Mouse (Mus musculus): ENCODE measurements around the gene 9030025P20Rik.
A peak's percentile ranks its signal among the peaks of the same experiment; 100 is the strongest.
"Not testable (repeated sequence)": the region's sequence is repeated elsewhere in the genome, so short reads cannot be mapped to it uniquely, and the experiment has no call there.

9030025P20Rik gene

DNA sequence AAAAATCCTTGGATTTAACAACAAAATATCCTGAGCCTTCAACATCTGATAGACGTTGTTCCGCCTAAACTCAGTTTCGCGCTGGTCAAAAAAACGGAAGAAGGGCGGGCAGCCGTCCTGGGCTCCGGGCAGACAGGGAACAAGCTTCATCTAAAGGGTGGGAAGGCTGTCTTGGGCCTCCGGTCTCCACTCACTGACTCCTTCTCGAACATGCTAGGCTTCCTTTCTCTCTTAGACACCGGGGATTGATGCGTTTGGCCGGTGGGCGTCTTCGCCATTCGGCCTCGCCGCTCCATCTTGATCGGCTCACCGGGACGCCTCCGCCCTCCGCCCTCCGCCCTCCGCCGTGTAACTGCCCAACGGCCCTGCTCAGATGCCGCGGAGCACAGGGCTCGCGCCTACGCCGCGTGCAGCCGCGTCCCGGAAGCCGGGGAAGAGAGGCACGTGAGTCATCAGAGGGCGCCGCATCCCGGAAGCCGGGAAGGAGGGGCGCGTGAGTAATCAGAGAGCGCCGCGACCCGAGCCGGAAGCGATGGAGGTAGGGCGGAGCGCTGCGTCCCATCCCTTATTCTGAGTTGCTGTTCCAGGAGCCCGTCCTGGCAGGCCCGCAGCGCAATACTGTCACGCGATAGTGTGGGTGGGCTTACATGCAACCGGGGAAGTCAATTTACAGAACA, at the start of gene 9030025P20Rik, which contains the start of gene Gm3417:
Gene 9030025P20Rik, plus strand, starts transcription at position 107 of the 677 bp plus-strand sequence.
Gene Gm3417, minus strand, starts transcription at position 429 of the 677 bp plus-strand sequence.
- not testable (repeated sequence) for DNase-seq (ENCODE audit: extremely low read depth, insufficient read length, low spot score)

DNA sequence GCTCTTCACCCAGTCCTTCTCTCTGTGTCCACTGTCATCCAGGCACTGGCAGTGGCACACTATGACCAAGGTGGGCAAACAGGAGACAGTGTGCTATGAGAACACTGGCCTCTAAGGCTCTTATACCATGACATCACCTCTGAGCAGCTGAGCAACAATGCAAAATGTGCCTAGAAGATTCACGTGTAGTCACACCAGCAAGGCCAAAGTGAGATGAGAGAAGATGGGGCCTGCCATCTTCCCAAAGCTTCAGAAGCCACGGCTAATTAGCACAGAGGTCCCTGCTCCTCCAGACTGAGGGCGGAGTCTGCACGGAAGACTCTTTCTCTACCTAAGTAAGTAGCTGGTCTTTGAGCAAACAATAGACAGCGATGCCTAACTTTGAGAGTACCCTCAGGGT, 49.6 kb upstream of the 9030025P20Rik start:
- DNase-seq (ENCODE audit: extremely low read depth, insufficient read length, low spot score), result no peak

DNA sequence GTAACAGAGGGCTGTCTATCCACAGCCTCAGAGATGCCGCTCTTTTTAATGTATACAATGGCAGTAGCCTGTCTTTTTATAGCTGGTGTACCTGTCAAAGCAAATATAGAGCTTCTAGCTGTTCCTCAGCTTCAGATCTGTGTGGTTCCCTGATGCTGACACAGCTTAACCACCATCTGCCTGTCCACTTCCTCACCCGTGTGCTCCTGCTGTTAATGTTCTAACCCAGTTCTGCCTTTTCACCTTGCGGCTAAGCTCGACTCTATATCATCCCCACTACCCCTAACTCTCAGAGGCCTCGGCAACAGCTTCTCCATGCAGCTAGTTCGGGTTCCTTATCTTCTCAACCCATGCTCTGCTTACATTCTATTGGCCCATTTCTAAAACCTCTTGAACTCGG, 47.6 kb upstream of the 9030025P20Rik start:
- no peak for DNase-seq (ENCODE audit: extremely low read depth, insufficient read length, low spot score)

DNA sequence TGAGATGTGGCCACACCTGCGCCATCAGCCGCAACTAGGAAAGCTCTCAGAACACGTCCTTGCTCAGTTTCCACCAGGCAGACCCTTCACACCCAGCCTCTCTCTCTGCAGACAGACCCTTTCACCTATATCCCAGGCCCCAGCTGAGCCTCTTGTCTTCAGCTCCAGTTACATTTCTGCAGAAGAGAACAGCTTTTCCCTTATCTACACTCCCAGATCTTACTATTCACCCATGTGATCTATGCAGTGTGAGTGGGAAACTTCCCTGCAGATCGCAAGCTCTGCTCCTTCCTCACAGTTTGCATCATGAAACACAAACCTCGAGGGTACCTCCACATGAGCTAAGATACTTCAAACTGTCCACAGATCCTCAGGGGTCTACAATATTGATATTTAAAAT, 46.8 kb upstream of the 9030025P20Rik start:
- DNase-seq (ENCODE audit: extremely low read depth, insufficient read length, low spot score), result no peak

DNA sequence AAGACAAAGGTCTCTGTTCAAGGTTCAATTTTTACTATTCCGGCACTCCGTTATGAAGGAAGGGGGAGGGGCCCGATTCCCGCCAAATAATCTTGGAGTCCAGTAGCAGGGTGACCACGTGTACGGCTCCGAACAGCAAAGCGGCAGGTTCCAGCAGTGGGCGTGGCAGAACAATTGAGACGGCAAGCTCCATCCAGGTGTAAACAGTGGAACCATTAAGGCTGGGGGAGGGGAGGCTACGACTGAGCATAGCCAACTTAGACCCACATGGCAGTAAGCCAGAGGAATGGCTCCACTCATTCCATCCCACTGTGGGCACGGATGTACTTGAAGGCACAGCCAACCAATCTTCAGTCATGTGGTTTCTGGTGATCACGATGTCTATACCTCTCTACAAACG, 43.0 kb upstream of the 9030025P20Rik start:
- not testable (repeated sequence) for DNase-seq (ENCODE audit: extremely low read depth, insufficient read length, low spot score)

DNA sequence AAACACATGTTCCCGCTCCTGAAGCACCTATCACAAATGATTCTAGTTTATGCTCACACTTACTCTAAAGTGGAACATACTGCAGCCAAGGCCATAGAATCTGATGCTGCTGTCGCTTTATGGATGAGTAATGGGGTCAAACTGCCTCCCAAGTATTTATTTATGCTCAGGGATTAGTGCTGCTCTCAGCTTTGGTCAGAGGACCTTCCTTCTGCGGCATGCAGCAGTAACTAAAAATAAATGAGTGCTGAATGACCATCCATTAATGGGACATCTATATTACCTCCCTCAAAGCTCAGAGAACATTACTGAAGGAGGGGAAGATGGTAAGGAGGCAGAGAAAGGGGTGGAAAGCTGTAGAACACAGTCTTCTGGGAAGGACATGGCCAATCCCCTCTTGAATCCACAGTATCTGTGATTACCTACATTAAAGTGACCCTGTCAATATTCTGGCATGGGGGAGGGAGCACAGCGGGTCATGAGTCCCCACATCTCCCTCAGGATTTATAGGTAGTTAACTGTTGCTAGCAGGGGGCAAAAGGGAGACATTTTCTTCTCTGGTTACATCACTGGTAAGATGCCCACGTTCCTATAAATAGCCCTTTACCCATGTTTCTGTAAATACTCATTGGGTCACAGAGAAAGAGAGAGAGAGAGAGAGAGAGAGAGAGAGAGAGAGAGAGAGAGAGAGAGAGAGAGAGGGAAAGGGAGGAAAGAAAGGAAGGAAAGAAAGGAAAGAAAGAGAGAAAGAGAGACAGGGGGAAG, 42.2 kb upstream of the 9030025P20Rik start:
- DNase-seq (ENCODE audit: extremely low read depth, insufficient read length, low spot score), result no peak

DNA sequence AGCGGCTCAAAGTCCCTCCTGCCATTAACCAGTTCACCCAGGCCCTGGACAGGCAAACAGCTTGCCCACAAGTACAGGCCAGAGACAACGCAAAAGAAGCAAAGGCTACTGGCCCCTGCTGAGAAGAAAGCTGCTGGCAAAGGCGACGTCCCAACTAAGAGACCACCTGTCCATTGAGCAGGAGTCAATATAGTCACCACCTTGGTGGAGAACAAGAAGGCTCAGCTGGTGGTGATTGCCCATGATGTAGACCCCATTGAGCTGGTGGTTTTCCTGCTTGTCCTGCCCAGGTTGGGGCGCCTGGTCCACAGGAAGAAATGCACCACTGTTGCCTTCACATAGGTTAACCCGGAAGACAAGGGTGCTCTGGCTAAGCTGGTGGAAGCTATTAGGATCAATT, 36.1 kb upstream of the 9030025P20Rik start:
- DNase-seq (ENCODE audit: extremely low read depth, insufficient read length, low spot score), result not testable (repeated sequence)

DNA sequence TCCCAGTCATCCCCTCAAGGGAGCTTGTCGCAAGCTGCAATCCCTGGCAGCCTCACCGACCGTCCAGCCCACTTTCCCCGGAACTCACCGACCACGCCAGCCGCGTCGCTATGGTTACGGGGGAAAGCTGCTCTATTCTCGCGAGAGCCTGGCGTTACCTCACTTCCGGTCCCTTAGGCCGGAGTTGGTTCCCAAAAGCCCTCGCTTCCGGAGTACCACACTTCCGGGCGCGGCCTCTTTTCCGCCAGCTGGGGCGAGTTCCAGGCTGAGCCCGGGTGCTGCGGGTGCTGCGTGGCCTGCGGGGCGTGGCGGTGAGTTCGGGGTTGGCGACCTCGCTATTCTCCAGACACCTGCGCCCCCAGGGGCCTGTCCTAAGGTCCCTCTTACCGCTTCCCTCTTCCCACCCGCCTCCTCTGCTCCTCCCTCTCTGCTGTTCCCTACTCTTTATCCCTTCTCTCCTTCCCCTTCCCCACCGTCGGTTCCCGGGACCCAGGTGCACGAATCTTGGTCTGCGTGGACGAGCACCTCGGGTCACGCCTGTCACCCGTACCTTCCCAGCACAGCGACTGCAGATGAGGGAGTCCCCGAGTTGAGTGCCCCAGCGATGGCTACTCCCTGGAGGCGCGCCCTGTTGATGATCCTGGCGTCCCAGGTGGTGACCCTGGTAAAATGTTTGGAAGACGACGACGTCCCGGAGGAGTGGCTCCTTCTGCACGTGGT, 35.1 kb upstream of the 9030025P20Rik start, which contains the start of the genes Wdr27 and 1600012H06Rik:
Gene Wdr27, minus strand, starts transcription at position 150 of the 720 bp plus-strand sequence.
Gene 1600012H06Rik, plus strand, starts transcription at position 176 of the 720 bp plus-strand sequence.
- peak; percentile 98 for DNase-seq (ENCODE audit: extremely low read depth, insufficient read length, low spot score)

DNA sequence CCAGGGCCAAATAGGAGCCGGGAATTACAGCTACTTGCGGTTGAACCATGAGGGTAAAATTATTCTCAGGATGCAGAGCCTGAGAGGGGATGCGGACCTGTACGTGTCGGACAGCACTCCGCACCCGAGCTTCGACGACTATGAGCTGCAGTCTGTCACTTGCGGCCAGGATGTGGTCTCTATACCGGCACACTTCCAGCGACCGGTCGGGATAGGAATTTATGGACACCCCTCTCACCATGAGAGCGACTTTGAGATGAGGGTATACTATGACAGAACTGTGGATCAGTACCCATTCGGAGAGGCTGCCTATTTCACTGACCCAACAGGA, 34.6 kb upstream of the 9030025P20Rik start:
- DNase-seq (ENCODE audit: extremely low read depth, insufficient read length, low spot score), result no peak

DNA sequence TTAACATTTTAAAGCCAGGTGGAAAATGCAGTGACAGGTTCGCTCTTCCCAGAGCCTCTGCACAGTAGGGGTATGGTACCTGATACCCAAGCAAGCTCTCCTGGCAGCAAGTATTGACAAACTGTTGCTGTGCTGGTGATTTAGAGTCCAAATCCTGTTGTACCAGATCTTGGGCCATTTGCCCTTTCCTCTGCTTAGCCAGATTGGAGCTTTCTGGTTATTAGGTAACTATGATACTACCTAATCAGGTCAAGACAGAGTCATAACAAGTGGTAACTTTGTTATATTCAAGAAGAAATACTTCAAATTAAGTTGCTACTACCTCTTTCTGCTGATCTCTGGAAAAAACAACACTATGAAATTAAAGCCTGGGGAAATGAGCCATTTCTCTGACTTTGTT, 33.7 kb upstream of the 9030025P20Rik start:
- no peak for DNase-seq (ENCODE audit: extremely low read depth, insufficient read length, low spot score)

DNA sequence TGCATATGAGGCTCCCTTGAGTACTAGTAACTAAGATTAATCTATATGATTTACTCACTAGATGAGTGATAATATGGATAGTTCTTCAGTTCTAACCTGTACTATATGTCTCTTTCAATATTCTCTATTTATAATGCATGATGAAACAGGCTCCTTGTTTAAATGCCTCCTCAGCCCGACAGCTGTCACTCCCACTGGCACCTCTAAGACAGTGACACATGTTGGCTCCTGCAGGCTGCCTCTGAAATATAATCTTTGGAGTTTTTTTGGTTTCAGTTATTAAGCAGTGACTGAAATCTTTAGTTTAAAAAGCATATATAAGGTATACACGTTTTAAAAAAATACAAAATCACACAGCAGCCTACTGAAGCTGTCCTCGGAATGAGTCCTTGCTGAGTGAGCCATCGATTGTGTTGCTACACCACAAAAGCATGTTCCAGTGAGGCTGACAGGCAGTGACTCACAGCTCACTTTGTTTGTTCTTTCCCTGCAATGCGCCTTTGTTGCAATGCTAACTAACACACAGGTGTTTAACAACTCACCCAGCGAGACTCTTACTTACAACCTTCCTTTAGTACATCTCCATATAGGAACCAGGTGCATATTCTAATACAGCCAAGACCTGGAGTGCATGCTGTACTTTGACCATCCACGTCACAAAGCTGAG, 29.0 kb upstream of the 9030025P20Rik start:
- DNase-seq (ENCODE audit: extremely low read depth, insufficient read length, low spot score), result no peak

DNA sequence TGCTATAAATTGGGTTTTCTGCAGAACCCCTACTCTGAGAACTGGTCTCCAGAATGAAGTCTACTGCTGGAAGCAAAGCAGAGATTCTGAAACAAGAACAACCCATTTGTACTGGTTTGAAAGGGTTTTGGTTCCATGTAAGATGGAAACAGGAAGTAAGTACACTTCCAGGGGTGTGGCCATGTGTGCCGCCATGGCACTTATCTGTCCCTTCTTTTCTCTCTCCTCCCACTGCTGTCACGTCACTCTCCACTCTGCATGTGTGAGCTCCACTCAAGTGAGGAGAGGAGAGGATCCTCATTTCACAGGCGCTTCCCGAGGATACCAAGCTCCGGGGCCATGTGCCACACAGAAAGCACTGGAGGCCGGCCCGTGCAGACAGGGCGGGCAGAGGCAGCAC, 24.8 kb upstream of the 9030025P20Rik start:
- DNase-seq (ENCODE audit: extremely low read depth, insufficient read length, low spot score), result no peak

DNA sequence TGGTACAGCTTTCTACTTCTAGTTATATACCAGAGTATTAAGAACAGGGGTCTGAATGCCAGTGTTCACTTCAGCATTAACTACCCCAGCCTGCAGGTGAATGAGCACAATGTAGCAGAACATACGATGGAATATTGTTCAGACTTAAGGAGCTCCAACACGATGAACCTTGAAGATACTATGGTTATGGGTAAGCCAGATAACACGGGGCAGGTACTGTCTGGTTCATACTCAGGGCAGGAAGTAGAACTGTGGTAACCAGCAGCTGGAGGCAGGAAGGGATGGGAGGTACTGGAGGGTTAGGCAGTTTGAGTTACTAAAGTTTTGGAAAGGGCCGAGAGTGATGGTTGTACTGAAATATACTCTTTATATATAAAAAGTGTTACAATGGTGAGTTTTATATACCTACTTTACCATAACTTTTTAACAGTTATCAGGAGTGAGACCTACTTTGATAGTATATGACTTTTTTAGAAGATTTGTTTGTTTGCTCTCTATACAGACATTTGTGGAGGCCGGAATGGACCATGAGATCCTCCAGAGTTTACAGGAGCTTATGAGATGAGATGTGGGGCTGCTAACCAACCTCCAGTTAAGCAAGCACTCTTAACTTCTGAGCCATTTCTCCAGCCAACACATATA, 19.5 kb upstream of the 9030025P20Rik start:
- DNase-seq (ENCODE audit: extremely low read depth, insufficient read length, low spot score), result no peak

DNA sequence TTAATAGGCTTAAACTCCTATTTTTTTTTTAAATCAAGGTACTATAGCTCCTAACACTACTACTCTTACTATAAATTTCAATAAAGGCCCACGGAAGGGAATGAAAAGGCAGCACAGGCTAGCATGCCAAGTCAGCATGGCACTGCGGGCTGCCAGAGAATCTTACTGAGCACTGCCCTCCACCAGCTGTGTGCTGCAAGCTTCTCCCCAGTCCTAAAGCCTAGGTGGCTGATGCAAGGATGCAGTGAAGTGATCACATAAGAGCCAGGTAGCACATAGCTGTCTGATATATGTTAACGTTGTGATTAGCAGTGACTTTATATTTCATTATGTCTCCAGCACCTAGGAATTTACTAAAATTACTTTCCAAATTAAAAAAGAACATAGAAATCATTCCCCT, 18.3 kb upstream of the 9030025P20Rik start:
- DNase-seq (ENCODE audit: extremely low read depth, insufficient read length, low spot score), result peak; percentile 24

DNA sequence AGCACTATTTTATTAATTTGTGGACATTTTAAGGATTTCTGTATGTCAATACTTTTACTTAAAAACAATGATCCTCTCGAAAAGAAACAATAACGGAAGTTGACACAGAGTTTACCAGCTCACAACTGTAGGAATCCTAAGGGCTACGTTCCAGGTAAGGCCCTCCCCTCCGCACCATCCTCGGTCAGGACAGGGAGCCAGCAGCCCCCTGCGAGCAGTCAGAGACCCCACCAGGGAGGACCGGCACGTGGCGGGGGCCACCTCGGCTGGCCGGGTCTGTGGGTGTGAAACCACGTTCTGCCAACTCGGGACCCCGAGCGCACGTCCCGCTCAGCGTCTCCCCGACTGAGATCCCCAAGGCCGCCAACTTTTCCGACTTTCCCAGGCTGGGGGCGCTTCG, 17.7 kb upstream of the 9030025P20Rik start:
- DNase-seq (ENCODE audit: extremely low read depth, insufficient read length, low spot score), result peak; percentile 74

DNA sequence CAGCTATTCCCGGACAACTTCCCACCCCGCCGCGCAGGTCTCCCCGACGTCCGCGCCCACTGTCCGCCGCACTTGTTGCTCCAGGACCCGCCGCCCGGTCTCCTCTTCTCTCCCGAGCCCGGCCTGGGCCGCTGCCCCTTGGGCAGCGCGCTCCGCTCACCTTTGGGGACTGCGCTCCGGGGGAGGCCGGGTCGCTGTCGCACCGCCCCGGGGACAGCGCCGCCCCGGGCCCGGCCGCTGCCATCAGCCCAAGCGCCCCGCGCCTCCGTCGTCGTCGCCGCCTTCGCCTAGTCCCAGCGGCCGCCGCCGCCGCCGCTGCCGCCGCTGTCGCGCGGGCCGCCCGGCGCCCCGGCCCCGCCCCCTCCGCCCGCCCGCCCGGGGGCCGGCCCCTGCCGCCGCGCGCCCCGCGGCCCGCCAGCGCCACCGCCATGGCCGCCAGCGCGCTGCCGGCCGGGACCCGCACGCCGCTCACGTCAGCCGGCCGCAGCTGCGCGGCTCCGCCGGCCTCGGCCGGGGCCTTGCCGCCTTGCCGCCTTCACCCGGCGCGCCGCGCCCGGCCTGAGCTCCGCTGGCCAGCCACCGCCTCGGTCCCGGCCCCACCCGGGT, 17.2 kb upstream of the 9030025P20Rik start, which contains the start of gene Phf10:
Gene Phf10, minus strand, starts transcription at position 323 of the 606 bp plus-strand sequence.
- peak; percentile 63 for DNase-seq (ENCODE audit: extremely low read depth, insufficient read length, low spot score)

DNA sequence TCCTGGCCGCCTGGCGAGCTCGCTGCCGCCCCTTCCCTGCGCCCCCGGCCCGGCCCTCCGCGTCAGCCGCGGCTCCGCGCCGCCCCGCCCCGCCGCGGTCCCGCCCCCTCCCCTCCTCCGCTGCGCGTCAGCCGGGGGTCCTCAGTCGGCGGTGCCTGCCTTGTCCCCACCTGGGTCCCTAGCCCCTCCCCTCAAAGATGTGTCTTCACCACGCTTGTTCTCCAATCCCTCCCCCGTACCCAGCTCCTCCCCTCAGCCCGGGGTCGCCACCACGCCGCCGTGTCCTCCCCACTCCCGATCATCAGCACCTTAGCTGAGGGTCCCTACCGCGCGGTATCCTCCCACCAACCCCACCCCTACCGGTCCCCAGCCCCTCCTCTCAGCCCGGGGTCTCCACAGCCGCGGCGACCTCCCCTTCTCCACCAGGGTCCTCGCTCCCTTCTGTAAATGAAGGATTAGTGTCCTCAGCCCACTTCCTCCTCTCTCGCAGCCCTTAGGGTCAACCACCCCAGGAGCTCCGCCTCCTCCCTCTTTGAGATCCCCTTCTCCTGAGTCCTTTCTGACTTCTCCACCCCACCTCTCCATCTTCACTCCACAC, 16.6 kb upstream of the 9030025P20Rik start:
- DNase-seq (ENCODE audit: extremely low read depth, insufficient read length, low spot score), result not testable (repeated sequence)

DNA sequence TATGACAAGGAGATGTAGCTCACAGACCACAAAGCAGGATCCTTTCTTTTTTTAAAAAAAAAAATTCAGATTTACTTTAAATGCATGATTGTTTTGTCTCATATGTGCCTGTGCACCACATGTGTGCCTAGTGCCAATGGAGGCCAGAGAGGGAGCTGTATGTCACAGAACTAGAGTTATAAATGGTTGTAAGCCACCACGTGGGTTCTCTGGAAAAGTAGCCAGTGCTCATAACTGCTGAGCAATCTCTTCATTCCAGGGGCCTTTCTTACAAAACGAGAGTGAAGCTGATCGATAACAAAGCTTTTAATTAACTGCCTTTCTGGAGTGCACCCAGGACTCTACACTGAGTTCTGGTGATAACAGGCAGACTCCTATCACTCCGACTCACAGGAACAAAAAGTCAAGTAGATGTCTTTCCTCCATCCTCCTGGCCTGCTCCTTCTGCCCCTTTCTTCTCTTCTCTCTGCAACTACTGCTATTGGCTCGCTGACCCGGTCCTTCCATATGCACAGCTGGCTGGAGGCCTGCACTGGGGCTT, 9.8 kb upstream of the 9030025P20Rik start:
- not testable (repeated sequence) for DNase-seq (ENCODE audit: extremely low read depth, insufficient read length, low spot score)

DNA sequence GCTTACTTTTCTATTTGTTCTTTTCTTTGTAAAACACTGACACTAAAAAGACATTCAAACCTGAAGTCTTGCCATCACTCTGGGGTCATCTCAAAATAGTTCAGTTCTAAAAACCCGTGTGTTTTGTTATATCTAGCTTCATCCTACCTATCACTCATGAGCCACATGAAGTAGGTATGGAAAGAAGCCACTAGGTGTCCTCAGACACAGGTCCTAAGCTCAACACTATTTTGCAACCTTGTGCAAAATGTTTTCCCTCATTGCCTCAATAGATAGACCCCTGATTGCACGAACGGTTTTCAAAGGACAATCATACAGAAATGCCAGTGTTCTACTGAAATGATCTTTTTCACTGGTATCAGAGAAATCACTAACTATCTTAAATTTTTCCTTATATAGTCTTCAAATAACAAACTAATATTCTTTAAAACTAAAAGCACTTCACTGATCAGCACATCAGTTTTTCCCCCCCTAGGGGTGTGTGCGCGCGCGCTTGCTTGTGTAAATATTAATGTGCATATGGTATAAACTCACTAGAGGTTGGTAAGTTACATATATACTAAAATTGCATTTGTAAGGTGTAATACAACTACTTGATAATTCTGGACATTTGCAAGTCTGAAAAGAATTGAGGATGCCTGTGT, 428 bp upstream of the 9030025P20Rik start:
- DNase-seq (ENCODE audit: extremely low read depth, insufficient read length, low spot score), result not testable (repeated sequence)

Measured in 3134 (cell line).